Mouse (Mus musculus) ZHBTc4 (cell line): ENCODE measurements at regions not wholly inside any gene's neighbourhood (a gene's known extent, or its start where the extent isn't known, plus 50 kb on each side); places are given as distances from the start of the nearest gene placed in this dataset.

Source experiments
- DNase-seq: peaks from one replicate; pipeline ENCODE4 v3.0.0-alpha.2; 2011; ENCODE audit warnings: low read depth, low spot score

GRCm38 (mm10) chr12:60652236-60652635 is 870.7 kb upstream of the Lrfn5 start:
- no peak for DNase-seq

- no peak for DNase-seq
These were observed 847.2 kb upstream of the Lrfn5 start for GRCm38 (mm10) chr12:60675751-60676150.

DNA sequence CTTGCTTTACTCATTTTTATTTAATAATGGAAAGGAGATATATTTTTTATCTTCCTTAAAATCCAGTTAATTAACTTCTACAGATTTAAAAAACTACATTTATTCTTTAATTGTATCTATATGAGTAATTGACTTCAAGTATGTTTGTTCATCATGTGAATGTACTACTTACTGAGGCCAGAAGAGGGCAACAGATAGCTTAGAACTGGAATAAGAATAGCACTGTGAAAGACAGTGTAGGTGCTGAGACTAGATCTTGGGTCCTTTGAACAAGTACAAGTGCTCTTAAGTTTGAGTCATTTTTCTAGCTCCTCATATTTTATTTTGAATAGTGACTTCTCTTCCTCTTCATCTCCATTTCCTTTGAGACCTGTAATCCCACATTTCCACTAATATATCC is 838.9 kb upstream of the Lrfn5 start:
- DNase-seq: peak; percentile 46

DNA sequence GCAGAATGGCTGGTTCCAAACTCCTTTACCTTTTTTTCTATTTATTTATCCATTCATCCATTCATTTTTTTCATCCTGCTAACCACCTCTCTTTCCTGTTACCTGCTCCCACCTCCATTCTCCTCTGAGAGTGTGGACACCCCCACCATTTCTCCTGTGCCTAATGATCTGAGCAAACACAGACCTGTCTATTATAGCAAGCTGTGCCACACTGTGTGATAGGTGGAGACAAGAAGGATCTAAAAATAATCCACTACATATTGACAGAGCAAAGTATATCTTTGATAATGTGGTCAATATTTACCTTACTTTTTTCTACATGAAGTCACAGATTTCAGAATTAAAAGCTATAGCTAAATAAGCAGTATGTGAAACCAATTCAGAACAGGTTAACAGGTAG is 805.6 kb upstream of the Lrfn5 start:
- DNase-seq: no peak
